Mouse (Mus musculus): ENCODE measurements around the gene Col16a1. TPM values are rescaled to one million over a fixed set of nuclear protein-coding genes. Genes with fewer than 3 reads are reported as not detected.

Col16a1 gene
- polyA plus RNA-seq, 1 experiment from 2014 or later: 8.7 TPM

GRCm38 (mm10) chr4:130023511-130024231 is 24.0 kb upstream of the Col16a1 start:
- H3K36me3 ChIP-seq: no peaks in the 10 kb centered on the region
- 77% methylated on average over 10 of the region's 10 CpGs for WGBS
- DNase-seq (ENCODE audit: low spot score): no peak
- H3K27me3 ChIP-seq (ENCODE audit: insufficient read depth, poor library complexity, severe bottlenecking): peaks cover 3% of the 10 kb centered on the region; the same call in 1 of the 2 replicates
- no peak overlapping the region for H3K4me3 ChIP-seq
- H3K9me3 ChIP-seq: no peaks in the 10 kb centered on the region
- no peak overlapping the region for H3K27ac ChIP-seq
- H3K4me1 ChIP-seq (replicated peaks): peaks cover 27% of the 10 kb centered on the region

GRCm38 (mm10) chr4:130025544-130025943 is 22.1 kb upstream of the Col16a1 start:
- Histone ChIP-seq H3K9me3 (no peaks in the 10 kb centered on the region), H3K27me3 (ENCODE audit: insufficient read depth, poor library complexity, severe bottlenecking) (no peaks in the 10 kb centered on the region), H3K4me1 (replicated peaks) (peaks cover 30% of the 10 kb centered on the region), H3K36me3 (no peaks in the 10 kb centered on the region), H3K4me3 (no peak overlapping the region), H3K27ac (no peak overlapping the region)
- whole genome bisulfite sequencing: 46% methylated on average over 8 of the region's 8 CpGs
- no peak for DNase-seq (ENCODE audit: low spot score)

GRCm38 (mm10) chr4:130031146-130031545 is 16.5 kb upstream of the Col16a1 start:
- DNase-seq (ENCODE audit: low spot score): no peak
- 93% methylated on average over 2 of the region's 2 CpGs for WGBS
- Histone ChIP-seq H3K9me3 (no peaks in the 10 kb centered on the region), H3K4me3 (no peak overlapping the region), H3K4me1 (replicated peaks) (peaks cover 34% of the 10 kb centered on the region), H3K36me3 (no peaks in the 10 kb centered on the region), H3K27ac (no peak overlapping the region), H3K27me3 (ENCODE audit: insufficient read depth, poor library complexity, severe bottlenecking) (peaks cover 33% of the 10 kb centered on the region)

- Histone ChIP-seq H3K36me3 (no peaks in the 10 kb centered on the region), H3K4me1 (replicated peaks) (peaks cover 34% of the 10 kb centered on the region), H3K9me3 (no peaks in the 10 kb centered on the region), H3K4me3 (no peak overlapping the region), H3K27me3 (ENCODE audit: insufficient read depth, poor library complexity, severe bottlenecking) (peaks cover 51% of the 10 kb centered on the region), H3K27ac (no peak overlapping the region)
- WGBS: 59% methylated on average over 7 of the region's 7 CpGs
- DNase-seq (ENCODE audit: low spot score): no peak
Measured at GRCm38 (mm10) chr4:130033496-130033895, 14.1 kb upstream of the Col16a1 start.

- Histone ChIP-seq H3K9me3 (no peaks in the 10 kb centered on the region), H3K4me1 (replicated peaks) (peaks cover 30% of the 10 kb centered on the region), H3K27ac (peak overlapping the region; percentile 25; the same call in 1 of the 2 replicates), H3K4me3 (no peak overlapping the region), H3K36me3 (no peaks in the 10 kb centered on the region), H3K27me3 (ENCODE audit: insufficient read depth, poor library complexity, severe bottlenecking) (peaks cover 51% of the 10 kb centered on the region)
- WGBS: 5% methylated on average over 8 of the region's 8 CpGs
- peak; percentile 72 for DNase-seq (ENCODE audit: low spot score)
Measured at GRCm38 (mm10) chr4:130036112-130036511, 11.5 kb upstream of the Col16a1 start.

GRCm38 (mm10) chr4:130036573-130037401 is 10.9 kb upstream of the Col16a1 start:
- H3K9me3 ChIP-seq: no peaks in the 10 kb centered on the region
- peak; percentile 25 for DNase-seq (ENCODE audit: low spot score)
- H3K4me1 ChIP-seq (replicated peaks): peaks cover 30% of the 10 kb centered on the region
- H3K27me3 ChIP-seq (ENCODE audit: insufficient read depth, poor library complexity, severe bottlenecking): peaks cover 51% of the 10 kb centered on the region
- H3K36me3 ChIP-seq: no peaks in the 10 kb centered on the region
- WGBS: 11% methylated on average over 23 of the region's 23 CpGs
- H3K4me3 ChIP-seq: peak overlapping the region; percentile 21
- H3K27ac ChIP-seq: peak overlapping the region; percentile 25; the same call in 1 of the 2 replicates

GRCm38 (mm10) chr4:130039351-130039750 is 8.3 kb upstream of the Col16a1 start:
- no peak for DNase-seq (ENCODE audit: low spot score)
- H3K9me3 ChIP-seq: no peaks in the 10 kb centered on the region
- H3K27me3 ChIP-seq (ENCODE audit: insufficient read depth, poor library complexity, severe bottlenecking): peaks cover 35% of the 10 kb centered on the region
- 49% methylated on average over 5 of the region's 5 CpGs for WGBS
- no peak overlapping the region for H3K27ac ChIP-seq
- peaks cover 32% of the 10 kb centered on the region for H3K4me1 ChIP-seq (replicated peaks)
- no peak overlapping the region for H3K4me3 ChIP-seq
- H3K36me3 ChIP-seq: no peaks in the 10 kb centered on the region

- DNase-seq (ENCODE audit: low spot score): no peak
- Histone ChIP-seq H3K36me3 (no peaks in the 10 kb centered on the region), H3K27ac (no peak overlapping the region), H3K9me3 (no peaks in the 10 kb centered on the region), H3K4me1 (replicated peaks) (peaks cover 37% of the 10 kb centered on the region), H3K27me3 (ENCODE audit: insufficient read depth, poor library complexity, severe bottlenecking) (peaks cover 28% of the 10 kb centered on the region), H3K4me3 (no peak overlapping the region)
- WGBS: 85% methylated on average over 11 of the region's 11 CpGs
Measured at GRCm38 (mm10) chr4:130041076-130041475, 6.6 kb upstream of the Col16a1 start.

- Histone ChIP-seq H3K27me3 (ENCODE audit: insufficient read depth, poor library complexity, severe bottlenecking) (peaks cover 40% of the 10 kb centered on the region), H3K9me3 (no peaks in the 10 kb centered on the region), H3K36me3 (no peaks in the 10 kb centered on the region), H3K4me3 (no peak overlapping the region), H3K27ac (0 out of 2 replicates have a peak overlapping the region, but pooled peaks have one; percentile 30), H3K4me1 (replicated peaks) (peaks cover 52% of the 10 kb centered on the region)
- 81% methylated on average over 9 of the region's 9 CpGs for WGBS
- no peak for DNase-seq (ENCODE audit: low spot score)
Measured at GRCm38 (mm10) chr4:130044211-130044610, 3.4 kb upstream of the Col16a1 start.

GRCm38 (mm10) chr4:130045609-130046008 is 2.0 kb upstream of the Col16a1 start:
- Histone ChIP-seq H3K9me3 (no peaks in the 10 kb centered on the region), H3K4me1 (replicated peaks) (peaks cover 65% of the 10 kb centered on the region), H3K4me3 (no peak overlapping the region), H3K27me3 (ENCODE audit: insufficient read depth, poor library complexity, severe bottlenecking) (peaks cover 50% of the 10 kb centered on the region), H3K36me3 (no peaks in the 10 kb centered on the region), H3K27ac (peak overlapping the region; percentile 64)
- 17% methylated on average over 14 of the region's 14 CpGs for WGBS
- peak; percentile 33 for DNase-seq (ENCODE audit: low spot score)

- 34% methylated on average over 4 of the region's 4 CpGs for WGBS
- Histone ChIP-seq H3K27me3 (ENCODE audit: insufficient read depth, poor library complexity, severe bottlenecking) (peaks cover 50% of the 10 kb centered on the region), H3K9me3 (no peaks in the 10 kb centered on the region), H3K36me3 (no peaks in the 10 kb centered on the region), H3K4me3 (peak overlapping the region; percentile 58), H3K27ac (peak overlapping the region; percentile 90), H3K4me1 (replicated peaks) (peaks cover 67% of the 10 kb centered on the region)
- DNase-seq (ENCODE audit: low spot score): no peak
Measured at GRCm38 (mm10) chr4:130048203-130048479, 501 bp downstream of the Col16a1 start.

- Histone ChIP-seq H3K4me1 (replicated peaks) (peaks cover 77% of the 10 kb centered on the region), H3K4me3 (no peak overlapping the region), H3K27ac (peak overlapping the region; percentile 50; the same call in 1 of the 2 replicates), H3K36me3 (no peaks in the 10 kb centered on the region), H3K9me3 (no peaks in the 10 kb centered on the region), H3K27me3 (ENCODE audit: insufficient read depth, poor library complexity, severe bottlenecking) (peaks cover 48% of the 10 kb centered on the region)
- 87% methylated on average over 8 of the region's 8 CpGs for WGBS
- no peak for DNase-seq (ENCODE audit: low spot score)
Measured at GRCm38 (mm10) chr4:130050056-130050824, 2.6 kb downstream of the Col16a1 start.
